ENCODE assay signal across 9 mouse cellular contexts in genomic region chr7:82260210-82260609, GRCm38 (mm10).
A peak's percentile ranks its signal among the peaks of the same experiment; 100 is the strongest.
DNase-seq lines count a peak whose midpoint lies in the region; ATAC-seq and TF ChIP-seq lines count a peak whose summit lies in the region.
"Had no signal": no experiment of that assay in that cellular context is flagged by ENCODE, and none has a peak within 500 bp of the region (broad histone marks: within the 10 kb centered on the region; RNA-seq: fewer than 3 reads in every experiment).

No protein-coding gene starts in this region.

- in situ Hi-C loops in Patski (cut with MboI; ENCODE audit: low pct_unique_long_range_greater_than_20kb): loop anchor here (5.0 to 10.0 kb wide), 4 partner anchors 138 to 475 kb away; partner anchors contain the start of gene 3110040N11Rik

- intact Hi-C loops in left cerebral cortex, adult 2 months (cut with DNase I): no loop called here
- intact Hi-C loops in left cerebral cortex, postnatal 25 days (cut with DNase I): no loop called here

- DNase-seq in adrenal gland, adult (ENCODE audit: inconsistent age in 2 of 2, low spot score in 1 of 2): peak; percentile 37 to 82
- DNase-seq in adrenal gland, postnatal 4 days (ENCODE audit: low spot score in 2 of 2): no peak
- peak; percentile 33 to 55 for DNase-seq in left cerebral cortex, adult 2 months (ENCODE audit: extremely low spot score in 1 of 2, low spot score in 2 of 2)
- no peak for DNase-seq in left cerebral cortex, postnatal 25 days (ENCODE audit: low spot score in 2 of 2)
- no peak for DNase-seq in Patski (ENCODE audit: low read depth, low spot score)
- DNase-seq in embryo, embryonic 10.5 days (ENCODE audit: low spot score): peak; percentile 74
- peak; percentile 27 to 58 for DNase-seq in layer of hippocampus, postnatal 25 days (ENCODE audit: extremely low spot score in 1 of 2, low spot score in 1 of 2)
- DNase-seq in thymus, adult 2 months: peak; percentile 64

- no peaks in the 10 kb centered on the region for H3K4me1 ChIP-seq in thymus, adult 2 months (replicated peaks; ENCODE audit: control insufficient read depth, insufficient read depth, low read length)
- H3K4me1 ChIP-seq: midbrain, embryonic 12.5 days had no signal

- no peak for TF ChIP-seq POLR2A in thymus, adult 2 months (IDR thresholded peaks at IDR 0.05; ENCODE audit: control insufficient read depth, extremely low read depth, insufficient read depth, low read length, poor library complexity)

- POLR2A ChIA-PET in Patski (lab: Charles Lee): no interaction called here

- no peaks in the 10 kb centered on the region for H3K36me3 ChIP-seq in thymus, adult 2 months (ENCODE audit: control insufficient read depth, insufficient read depth, low read length)
- H3K36me3 ChIP-seq: midbrain, embryonic 12.5 days had no signal

- ATAC-seq in Patski: no peak

- peak; percentile 73 for TF ChIP-seq CTCF in left cerebral cortex, adult 2 months (IDR thresholded peaks at IDR 0.05)
- peak; percentile 88 for TF ChIP-seq CTCF in Patski (IDR thresholded peaks at IDR 0.05)
- TF ChIP-seq CTCF in thymus, adult 2 months (IDR thresholded peaks at IDR 0.05; ENCODE audit: borderline replicate concordance, control insufficient read depth, extremely low read depth, insufficient read depth, low read length, poor library complexity): peak; percentile 60; the same call in 1 of the 2 replicates

- H3K27ac ChIP-seq in left cerebral cortex, adult 2 months: no peak overlapping the region
- no peak overlapping the region for H3K27ac ChIP-seq in thymus, adult 2 months (ENCODE audit: control insufficient read depth, insufficient read depth, low read length)
- H3K27ac ChIP-seq: midbrain, embryonic 12.5 days had no signal

- CTCF ChIA-PET in Patski (lab: Charles Lee): interaction anchor here (1.5 to 2.6 kb wide), 6 partner anchors 14 to 140 kb away, joined by 7 to 17 read pairs (median 10); no protein-coding TSS in a partner anchor

- H3K27me3 ChIP-seq in Patski: no peaks in the 10 kb centered on the region
- no peaks in the 10 kb centered on the region for H3K27me3 ChIP-seq in thymus, adult 2 months (ENCODE audit: control insufficient read depth, insufficient read depth, low read length)
- H3K27me3 ChIP-seq: midbrain, embryonic 12.5 days had no signal

- WGBS in thymus, adult 2 months: 70% methylated on average over 6 of the region's 6 CpGs

- H3K4me3 ChIP-seq in left cerebral cortex, adult 2 months: no peak overlapping the region
- no peak overlapping the region for H3K4me3 ChIP-seq in thymus, adult 2 months (ENCODE audit: control insufficient read depth, insufficient read depth, low read length)
- H3K4me3 ChIP-seq: midbrain, embryonic 12.5 days had no signal

Comparison
In these comparisons a context has a peak if more than half of its experiments do, and no peak if none do; other contexts are left out.
1. DNase-seq: peak in adrenal gland, adult (2 of 2), left cerebral cortex, adult 2 months (2 of 2), embryo, embryonic 10.5 days (single experiment), layer of hippocampus, postnatal 25 days (2 of 2) and thymus, adult 2 months (single experiment); none in adrenal gland, postnatal 4 days (0 of 2), left cerebral cortex, postnatal 25 days (0 of 2) and Patski (single experiment).
2. Peak in every context shown above with its lines, with median percentiles within 50 percentile points of each other: CTCF ChIP-seq.